Mouse (Mus musculus) layer of hippocampus, adult 11-12 months (tissue): Measurements from ENCODE around the gene Mocs2.
A peak's percentile ranks its signal among the peaks of the same experiment; 100 is the strongest.

Source experiments
- DNase-seq: peaks from one replicate; pipeline ENCODE4 v3.0.0; 2022; ENCODE audit warnings: low spot score

Gene Mocs2

DNA sequence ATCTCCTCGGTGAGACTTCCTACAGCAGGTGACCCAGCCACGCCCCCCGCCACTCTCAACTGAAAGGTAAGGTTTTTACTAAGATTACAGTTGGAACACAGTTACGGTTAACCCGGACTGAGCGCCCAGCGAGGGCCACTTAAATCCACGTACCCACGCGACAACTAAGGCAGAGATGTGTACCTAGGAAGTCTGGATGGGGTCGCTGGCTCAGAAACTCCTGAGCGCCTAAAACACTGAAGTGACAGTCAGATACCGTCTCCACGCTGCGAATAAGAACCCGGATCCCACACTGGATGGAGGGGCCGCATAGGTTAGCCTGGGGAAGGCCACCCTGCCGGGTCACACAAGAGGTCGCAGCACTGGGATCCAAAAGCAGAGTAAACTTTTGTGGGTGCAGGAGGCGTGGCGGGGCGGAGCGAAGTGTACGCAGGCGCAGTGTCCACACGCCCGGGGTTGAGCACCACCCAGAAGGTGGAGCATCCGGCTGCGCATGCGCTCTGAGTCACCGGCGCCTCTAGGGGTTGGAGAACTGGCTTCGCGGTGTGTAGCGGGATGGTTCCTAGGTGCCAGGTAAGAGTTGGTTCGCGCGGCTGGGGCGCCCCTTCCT is at the start of gene Mocs2:
Gene Mocs2, plus strand, starts transcription at position 486 of the 610 bp plus-strand sequence.
- DNase-seq: peak; percentile 91

DNA sequence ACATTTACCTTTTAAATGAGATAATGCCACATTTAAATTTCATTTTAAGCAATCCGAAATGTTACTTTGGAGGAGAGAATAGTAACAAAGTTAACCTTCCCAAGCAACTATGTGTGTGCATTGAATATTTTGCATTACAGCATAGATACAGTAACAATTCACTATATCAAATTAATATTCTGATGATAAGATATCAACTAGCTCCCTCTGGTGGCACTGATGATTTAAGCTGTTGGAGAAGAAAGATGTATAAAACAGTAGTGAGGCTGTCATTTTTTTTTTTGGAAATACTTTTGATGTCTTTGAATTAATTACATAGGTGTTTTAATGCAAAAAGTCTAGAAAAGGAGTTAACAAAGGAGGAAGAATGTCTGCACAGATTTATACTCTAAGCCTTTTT is 26.5 kb upstream of the Mocs2 start:
- DNase-seq: peak; percentile 45

DNA sequence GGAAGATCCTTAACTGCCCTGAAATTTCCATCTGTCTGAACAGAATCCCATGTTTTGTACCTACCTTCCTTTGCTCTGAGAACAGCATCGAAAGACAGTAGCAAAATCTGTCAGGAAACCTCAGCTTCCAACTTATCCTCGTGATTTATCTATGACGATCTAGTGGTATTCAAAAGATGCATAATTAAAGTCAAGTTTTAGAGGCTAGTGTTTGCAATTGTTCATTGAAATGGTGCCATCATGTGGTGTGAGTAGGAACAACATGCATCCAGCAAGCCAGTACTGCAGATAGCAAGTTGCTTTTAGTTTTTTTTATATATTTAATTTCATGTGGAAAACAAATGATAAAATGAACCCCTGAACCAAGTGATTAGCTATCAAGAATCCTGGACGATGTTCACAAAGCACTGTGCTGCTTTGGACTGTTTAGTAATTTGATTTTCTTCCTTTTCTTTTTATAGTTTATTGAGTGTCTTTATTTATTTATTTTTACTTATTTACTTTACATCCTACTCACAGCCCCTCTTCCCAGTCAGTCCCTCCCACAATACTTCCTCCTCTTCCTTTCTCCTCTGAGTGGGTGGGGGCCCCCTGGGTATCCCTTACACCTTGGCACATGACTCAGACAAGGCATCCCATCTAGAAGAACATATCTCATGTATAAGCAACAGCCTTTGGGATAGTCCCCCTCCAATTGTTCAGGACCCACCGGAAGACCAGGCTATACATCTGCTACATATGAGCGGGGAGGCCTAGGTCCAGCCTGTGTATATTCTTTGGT is 24.6 kb upstream of the Mocs2 start:
- DNase-seq: peak; percentile 74

DNA sequence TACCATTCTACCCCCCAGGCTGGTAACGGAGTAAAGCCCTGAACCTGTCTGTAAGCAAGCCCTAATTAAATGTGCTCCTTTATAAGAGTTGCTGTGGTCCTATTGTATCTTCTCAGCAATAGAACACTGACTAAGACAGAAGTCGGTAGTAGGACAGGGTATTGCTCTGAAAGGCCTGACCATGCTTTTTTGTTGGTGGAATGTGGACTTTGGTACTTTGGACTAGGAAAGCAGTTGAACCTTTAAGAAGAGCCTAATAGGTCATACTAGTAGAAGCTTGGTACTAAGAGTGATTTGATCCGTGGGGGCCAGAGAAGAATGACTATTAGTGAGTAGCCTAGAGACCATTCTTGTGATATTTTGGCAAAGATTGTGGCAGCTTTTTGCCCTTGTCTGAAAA is 16.2 kb upstream of the Mocs2 start:
- DNase-seq: no peak

DNA sequence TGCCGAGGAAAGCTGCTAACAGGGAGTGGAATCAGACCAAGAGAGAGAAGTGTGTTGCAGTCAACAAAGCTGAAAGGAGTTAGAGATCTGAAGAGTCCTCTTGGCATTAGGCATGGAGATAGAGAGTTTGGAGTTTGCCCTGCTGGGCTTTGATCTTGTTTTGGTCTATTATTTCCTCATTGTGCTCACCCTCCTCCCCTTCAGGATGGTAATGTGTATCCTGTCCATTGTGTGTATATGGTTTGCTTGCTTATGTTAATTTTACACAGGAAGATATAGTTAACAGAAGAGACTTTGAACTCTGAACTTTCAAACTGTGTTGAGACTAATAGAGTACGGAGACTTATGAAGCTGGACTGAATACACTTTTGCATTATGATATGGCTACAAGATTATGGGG is 15.1 kb upstream of the Mocs2 start:
- no peak for DNase-seq

DNA sequence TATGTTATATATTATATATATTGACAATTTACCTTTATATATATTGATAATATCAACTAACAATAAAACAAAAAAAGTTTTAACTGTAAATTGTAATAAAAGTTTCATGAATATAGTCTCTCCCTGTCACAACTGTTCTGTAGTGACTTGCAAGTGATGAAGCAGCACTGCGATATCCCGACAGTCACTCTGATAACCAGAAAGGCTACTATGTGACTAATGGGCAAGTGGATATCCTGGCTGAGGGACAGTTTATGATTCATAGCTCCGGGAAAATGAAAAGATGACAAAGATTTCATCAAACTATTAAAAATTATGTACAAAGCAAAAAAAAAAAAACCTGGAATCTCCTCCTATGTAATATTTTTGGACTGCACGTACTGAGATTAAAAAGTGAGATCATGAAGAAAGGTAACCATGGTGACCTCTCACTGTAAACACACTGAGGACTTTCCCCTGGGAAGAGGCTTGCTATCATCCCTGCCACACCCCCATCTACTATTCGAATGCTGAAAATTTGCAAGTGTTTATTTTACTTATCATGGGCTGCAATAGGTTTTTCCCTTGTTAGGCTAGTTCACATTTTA is 8.3 kb upstream of the Mocs2 start:
- no peak for DNase-seq

DNA sequence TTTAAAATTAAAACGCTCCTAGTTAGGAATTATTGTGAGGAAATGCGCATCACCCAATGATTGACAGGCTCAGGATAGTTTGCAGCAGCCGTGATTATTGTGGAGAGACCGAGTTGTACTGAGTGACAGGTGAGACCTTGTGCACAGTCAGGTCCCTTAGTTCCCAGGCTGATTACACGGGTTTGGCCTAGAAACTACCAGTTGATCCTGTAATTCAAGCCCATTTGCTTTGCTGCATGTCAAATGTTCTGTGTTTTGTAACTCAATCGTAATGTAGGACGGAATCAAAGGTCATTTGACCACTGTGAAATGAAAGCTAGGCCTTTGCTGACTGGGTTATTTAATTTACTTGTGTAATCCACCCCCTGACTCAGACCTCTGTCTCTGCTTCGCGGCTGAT is 477 bp downstream of the Mocs2 start:
- no peak for DNase-seq

DNA sequence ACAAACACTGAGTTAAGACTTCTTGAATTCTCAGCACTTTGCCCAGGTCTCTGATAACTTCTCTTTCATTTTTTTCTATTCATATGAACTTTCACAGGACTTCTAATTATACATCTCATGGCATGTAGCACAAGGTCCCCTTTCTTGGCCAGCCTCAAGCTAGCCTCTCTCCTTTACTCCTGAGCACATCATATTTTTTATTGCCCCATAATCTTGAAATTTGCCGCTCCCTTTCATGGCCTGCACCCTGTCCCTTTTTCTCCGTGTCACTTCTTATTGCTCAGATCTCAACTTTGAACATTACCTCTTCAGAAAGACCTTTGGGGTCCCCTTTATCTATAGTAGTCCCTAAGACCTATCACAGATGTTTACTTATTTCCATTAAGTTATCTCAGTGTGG is 4.8 kb downstream of the Mocs2 start:
- no peak for DNase-seq

DNA sequence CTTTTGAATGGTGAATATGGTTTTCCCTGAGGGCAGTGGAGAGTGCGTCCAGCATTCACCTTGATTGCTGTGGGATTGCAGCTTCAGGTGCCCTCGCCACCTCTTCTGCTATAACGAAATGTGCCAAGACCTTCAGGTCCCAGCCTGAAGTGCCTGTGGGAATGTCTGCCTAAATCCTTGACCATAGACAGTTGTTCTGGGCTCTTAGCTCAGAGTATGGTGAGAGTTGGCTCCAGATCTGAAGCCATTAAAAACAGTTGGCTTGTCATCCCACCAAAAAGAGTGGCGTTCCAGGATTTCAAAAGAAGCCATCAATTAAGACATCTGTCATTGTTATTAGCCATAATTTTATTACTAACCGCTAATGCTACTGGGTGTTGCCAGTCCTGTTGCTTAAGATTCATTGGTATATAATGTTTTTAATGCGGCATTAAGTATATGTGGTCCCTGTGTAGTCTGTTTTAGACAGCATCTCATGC is 7.4 kb downstream of the Mocs2 start:
- DNase-seq: no peak

DNA sequence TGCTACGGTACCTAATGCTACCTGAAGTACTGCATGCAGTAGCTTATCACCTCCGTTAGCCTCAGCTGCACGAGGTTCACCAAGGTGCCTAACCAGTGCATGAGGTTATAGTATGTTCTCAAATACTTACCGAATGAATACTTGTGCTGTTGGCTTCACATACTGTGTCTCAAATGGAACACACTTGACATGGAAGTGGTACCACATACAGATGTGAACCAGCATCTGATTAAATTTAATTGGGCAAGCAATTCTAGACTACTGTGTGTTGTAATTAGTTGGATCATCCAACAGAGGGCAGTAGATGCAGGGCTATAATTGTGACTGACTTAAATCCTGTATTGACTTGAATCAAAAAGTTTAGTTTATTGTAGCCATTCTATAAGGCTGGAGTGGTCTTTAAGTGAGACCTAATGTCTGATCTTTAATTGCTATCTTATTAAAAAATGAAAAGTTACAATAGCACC is 13.4 kb downstream of the Mocs2 start:
- no peak for DNase-seq

DNA sequence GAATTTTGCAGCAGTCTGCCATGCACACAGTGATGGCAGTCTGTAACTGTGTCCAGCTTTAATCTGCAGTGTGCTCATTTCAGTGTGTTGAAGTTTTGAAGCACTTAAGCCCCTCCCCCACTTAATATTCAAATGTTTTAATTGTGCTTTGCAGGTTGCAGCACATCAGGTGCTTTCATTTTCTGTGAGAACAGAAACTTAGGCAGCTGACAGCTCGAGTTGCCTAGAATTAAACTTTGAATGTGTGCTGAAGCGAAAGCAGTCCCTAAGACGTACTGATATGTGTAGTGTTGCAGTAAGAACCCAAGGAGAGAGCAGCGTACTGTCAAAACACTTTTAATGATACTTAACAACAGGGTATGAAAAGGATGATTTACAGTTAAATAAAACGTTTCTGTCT is 14.7 kb downstream of the Mocs2 start:
- no peak for DNase-seq

DNA sequence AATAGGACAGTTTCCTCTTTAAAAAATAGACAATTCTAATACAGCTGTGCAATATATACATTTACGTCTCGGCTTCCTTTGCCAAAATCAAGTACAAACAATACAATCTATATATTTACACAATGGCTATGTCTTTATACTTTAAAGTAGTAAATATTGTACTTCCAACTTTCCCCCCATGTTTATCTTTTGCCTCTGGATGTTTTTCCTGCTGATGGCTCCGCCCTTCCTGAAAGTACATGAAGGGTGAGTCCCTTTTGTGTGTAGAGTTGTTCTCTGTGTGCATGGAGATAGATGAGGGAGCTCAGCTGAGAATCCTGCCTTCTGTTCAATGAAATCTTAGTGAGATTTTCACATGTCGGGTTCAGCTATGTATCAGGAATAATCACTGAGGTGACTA is 15.3 kb downstream of the Mocs2 start:
- no peak for DNase-seq

DNA sequence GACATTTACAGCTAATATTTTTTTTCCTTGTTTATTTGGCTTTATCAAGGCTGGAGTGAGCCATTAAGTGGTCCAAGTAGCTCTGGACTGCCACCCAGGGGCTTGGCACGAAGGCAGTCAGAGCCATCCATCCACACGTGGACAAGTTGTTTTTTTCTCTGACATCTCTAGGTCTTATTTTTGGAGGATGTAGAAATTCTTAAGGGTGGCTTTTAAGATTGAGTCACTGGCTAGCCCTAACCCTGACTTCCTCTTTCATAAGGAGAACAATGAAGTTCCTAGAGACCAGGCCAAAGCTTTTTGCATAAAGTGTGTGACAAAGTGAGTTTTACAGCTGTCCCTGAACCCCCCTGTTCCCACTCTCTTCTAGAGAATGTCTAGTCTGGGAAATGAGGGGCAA is 16.5 kb downstream of the Mocs2 start:
- DNase-seq: no peak

DNA sequence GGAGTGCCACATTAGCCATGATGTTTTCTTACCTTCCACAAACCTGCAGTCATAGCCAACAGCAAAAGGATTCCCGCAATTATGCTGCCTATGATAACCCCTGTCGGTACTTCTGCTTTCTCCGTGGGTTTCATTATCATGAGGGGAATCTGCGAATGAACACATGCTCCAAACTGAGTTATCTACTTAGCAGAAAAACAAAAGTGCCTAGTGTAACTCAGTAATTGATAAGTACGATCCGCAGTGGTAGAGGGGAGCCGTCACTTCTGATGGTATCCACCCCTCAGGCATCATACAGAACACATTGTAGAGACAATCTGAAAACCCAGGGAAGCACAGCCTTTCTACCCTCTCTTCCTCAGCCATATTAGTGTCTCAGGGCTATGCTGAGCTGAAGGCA is 19.0 kb downstream of the Mocs2 start:
- no peak for DNase-seq

DNA sequence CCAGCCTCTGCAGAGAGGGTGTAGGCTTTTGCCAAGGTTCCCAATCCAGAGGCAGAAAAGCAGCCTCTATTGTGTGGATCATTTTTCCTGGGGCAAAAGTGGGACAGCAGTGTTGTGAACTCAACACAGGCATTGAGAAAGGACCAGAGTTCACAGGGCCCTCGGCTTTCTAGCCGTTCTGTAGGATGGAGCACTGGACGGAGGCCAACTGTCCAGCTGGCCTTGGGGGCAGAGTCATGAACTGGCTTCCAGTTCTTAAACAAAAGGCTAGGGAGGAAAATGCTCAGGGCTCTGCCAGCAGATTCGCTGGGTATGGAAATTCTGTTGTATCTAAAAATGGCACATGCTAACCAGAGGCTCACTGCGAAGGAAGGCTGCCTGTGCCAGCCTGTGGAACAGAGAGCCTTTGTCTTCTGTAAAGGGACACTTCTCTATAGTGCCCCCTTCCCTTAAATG is 20.5 kb downstream of the Mocs2 start:
- peak; percentile 68 for DNase-seq

DNA sequence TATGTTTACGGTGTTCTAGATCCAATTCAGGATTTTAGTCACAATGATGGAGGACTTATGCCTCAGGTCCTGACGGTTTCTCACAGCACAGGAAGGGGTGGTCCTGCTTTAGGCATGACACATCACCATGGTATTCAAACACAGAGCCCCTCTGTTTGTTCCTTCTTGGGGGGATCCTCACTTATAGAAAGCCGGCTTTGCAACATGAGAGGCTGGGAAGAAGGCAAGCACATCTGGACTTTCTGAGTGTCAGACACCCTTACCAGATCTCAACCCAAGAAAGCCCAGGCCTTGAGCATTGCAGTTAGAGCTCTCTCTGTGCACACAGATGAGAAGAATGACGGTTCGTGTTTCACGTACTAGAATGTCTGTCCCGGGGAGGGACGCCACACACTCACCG is 21.1 kb downstream of the Mocs2 start:
- DNase-seq: no peak

DNA sequence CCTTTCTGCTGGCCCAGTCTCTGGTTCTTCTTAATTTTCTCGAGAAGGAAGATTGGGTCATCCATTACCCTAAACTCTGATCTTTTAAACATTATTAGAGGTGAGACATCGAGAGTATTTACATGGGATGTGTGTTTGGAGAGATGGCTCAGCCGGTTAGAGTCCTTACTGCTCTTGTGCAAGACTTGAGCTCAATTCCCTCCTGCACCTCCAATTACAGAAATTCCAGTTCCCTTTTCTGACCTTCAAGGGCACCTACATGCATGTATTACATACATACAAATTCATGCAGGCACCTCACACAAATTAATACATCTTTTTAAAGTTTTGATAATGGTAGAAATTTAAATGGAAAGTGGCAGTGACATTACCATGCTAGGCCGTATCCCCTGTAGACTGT is 22.5 kb downstream of the Mocs2 start:
- no peak for DNase-seq

DNA sequence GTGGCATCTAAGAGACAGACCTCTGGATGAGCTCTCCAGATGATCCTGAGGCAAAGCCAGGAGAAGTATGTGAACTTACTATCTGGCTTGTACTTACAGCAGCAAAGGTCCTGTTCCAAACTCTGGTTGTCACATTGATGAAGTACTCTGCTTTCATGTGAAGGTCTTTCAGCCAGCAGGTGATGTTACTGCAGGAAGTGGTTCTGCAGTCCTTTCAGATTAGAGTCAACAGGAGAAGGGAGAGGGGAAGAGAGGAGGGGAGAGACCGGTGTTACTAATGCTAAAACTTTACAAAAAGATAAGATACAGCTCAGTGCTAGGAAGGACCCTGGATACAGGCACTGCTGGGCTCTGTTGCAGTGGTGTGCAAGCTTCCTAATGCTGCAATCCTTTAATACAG is 25.3 kb downstream of the Mocs2 start:
- no peak for DNase-seq

DNA sequence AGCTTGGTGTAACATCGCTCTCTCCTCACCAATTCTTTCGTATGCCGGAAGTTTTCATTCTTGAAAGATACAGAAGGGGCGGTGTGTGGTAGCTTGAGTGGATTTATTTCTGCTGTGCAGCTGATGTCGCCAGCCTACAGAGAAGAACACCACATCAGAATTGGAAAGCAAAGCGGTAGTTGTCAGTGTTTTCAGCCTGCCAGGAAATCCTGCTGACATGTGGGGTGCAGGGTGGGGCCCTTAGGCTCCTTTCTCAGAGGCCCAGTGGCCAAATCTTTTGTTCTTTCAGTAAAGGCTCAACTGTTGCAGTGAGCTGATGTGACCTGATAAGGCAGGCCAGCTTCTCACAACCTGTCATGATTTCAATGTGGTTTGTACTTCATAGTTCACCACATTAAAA is 27.8 kb downstream of the Mocs2 start:
- DNase-seq: no peak

DNA sequence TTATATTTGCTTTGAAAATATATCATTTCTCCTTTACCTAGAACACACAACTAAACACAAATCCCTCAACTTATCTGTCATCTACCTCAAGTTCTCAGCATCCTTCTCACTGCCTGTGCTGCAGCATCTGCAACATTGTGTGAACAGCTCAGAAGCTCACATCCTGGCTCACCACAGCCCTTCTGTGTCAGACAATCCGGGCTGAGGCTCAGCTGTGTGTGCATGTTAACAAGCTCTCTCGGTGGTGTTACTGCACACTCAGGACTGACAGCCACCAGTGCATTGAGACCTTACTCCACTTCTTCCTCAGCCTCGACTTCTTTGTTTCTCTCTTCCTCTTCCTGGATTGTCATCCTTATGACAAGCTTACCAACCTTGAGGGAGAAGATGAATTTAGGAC is 30.9 kb downstream of the Mocs2 start:
- DNase-seq: no peak

DNA sequence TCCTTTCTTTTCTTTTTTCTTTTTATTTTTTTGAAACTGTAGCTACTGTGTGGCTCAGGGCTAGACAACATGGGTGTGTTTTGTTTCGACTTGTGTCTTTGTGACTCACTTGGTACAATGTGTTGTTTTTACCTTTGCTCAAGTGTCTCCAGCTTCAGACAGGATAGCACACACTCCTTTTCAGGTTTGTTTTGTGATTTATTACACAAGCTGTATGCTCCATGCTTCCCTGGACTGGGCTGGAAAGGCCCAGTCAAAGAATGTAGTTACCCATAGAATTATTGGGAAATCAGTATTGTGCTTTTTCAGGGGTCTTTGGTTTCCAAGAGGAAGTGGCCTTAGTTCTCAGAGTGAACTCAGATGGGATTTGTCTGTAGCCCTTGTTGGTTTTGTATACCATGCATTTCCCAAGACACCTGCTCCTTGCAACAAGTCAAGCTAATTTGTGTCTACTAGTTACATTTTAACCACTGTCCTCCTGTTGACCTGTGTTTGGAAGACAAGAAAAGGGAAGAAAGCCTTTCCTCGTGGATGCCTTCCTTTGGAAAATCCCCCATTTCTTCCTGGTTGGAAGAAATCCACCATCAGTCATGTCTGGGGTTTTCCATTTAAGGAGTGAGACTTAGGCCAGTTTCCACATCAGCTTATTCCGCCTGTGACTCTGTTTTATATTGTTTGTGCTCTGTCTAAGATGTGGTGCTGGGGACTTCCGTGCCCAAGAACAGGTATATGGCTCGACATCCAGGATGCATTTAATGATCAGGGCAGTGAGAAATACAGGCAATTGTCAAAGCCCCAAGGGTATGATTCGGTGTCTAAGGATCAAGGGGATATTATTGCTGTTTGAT is 34.5 kb downstream of the Mocs2 start:
- no peak for DNase-seq

DNA sequence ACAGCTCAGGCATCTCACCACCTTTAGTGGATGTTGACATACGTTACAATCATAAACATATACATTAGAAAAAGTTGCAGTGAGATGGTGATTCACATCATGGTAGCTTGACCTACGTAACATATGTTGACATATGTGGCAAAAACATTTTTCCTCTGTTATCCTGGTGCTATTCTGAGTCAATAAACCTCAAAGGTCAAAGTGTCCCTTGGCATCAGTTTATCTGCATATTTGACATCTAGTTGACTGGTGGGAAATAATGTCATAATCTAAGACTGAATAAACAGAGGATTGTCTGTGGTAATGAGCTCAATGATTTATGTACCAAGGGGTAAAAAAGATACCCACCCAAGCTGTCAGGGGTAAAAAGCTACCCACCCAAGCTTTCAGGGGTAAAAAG is 35.1 kb downstream of the Mocs2 start:
- no peak for DNase-seq
